Mouse (Mus musculus) c-Kit-positive CD71-positive TER-119-negative erythroid progenitor cells, embryonic 14.5 days (primary cell): ENCODE results near the gene Cyba.

Experiments used
- DNase-seq: peaks from one replicate; pipeline ENCODE4 v3.0.0-alpha.2; 2013; ENCODE audit warnings: low read depth

The Cyba gene

GRCm38 (mm10) chr8:122451161-122451703 is 18.5 kb upstream of the Cyba start:
- DNase-seq: no peak

GRCm38 (mm10) chr8:122445203-122445602 is 12.5 kb upstream of the Cyba start:
- no peak for DNase-seq

- peak; percentile 77 for DNase-seq
Observed at GRCm38 (mm10) chr8:122444058-122444748, 11.5 kb upstream of the Cyba start.

- DNase-seq: peak; percentile 98
Observed at GRCm38 (mm10) chr8:122443262-122444006, 10.7 kb upstream of the Cyba start, which contains the start of gene Mvd. Gene Mvd, minus strand, starts transcription at chr8:122443422.

GRCm38 (mm10) chr8:122442781-122443180 is 10.1 kb upstream of the Cyba start:
- DNase-seq: no peak

- DNase-seq: no peak
Observed at GRCm38 (mm10) chr8:122442356-122442755, 9.6 kb upstream of the Cyba start.

- DNase-seq: no peak
Observed at GRCm38 (mm10) chr8:122441326-122441725, 8.6 kb upstream of the Cyba start.

GRCm38 (mm10) chr8:122439336-122439735 is 6.6 kb upstream of the Cyba start:
- DNase-seq: no peak

- no peak for DNase-seq
Observed at GRCm38 (mm10) chr8:122437708-122438331, 5.1 kb upstream of the Cyba start.

GRCm38 (mm10) chr8:122436586-122437125 is 3.9 kb upstream of the Cyba start:
- no peak for DNase-seq

- no peak for DNase-seq
Observed at GRCm38 (mm10) chr8:122436146-122436545, 3.4 kb upstream of the Cyba start.

GRCm38 (mm10) chr8:122435375-122435774 is 2.6 kb upstream of the Cyba start:
- DNase-seq: no peak

GRCm38 (mm10) chr8:122433269-122433905 is 657 bp upstream of the Cyba start:
- no peak for DNase-seq

- no peak for DNase-seq
Observed at GRCm38 (mm10) chr8:122431694-122432442, 862 bp downstream of the Cyba start.

- DNase-seq: no peak
Observed at GRCm38 (mm10) chr8:122430646-122431045, 2.1 kb downstream of the Cyba start.

GRCm38 (mm10) chr8:122430058-122430636 is 2.6 kb downstream of the Cyba start:
- DNase-seq: no peak

GRCm38 (mm10) chr8:122428163-122428562 is 4.6 kb downstream of the Cyba start:
- DNase-seq: no peak

- DNase-seq: no peak
Observed at GRCm38 (mm10) chr8:122427607-122428006, 5.1 kb downstream of the Cyba start.

- no peak for DNase-seq
Observed at GRCm38 (mm10) chr8:122426145-122426544, 6.6 kb downstream of the Cyba start.

- DNase-seq: no peak
Observed at GRCm38 (mm10) chr8:122423659-122424058, 9.1 kb downstream of the Cyba start.

- DNase-seq: no peak
Observed at GRCm38 (mm10) chr8:122423217-122423616, 9.5 kb downstream of the Cyba start.
